Mouse (Mus musculus): ENCODE data around the gene Tbx3. TPM values are rescaled to one million over a fixed set of nuclear protein-coding genes. Genes with fewer than 3 reads are reported as not detected.

The Tbx3 gene
- total RNA-seq, 4 experiments from 2014 or later: 2.2 to 4.8 (median 3.4) TPM

GRCm38 (mm10) chr5:119679614-119680328 is 9.3 kb downstream of the Tbx3 start:
- DNase-seq (ENCODE audit: low spot score in 2 of 2): no peak

GRCm38 (mm10) chr5:119680329-119681010 is 10.0 kb downstream of the Tbx3 start:
- no peak for DNase-seq (ENCODE audit: low spot score in 2 of 2)

GRCm38 (mm10) chr5:119681011-119681832 is 10.8 kb downstream of the Tbx3 start:
- no peak for DNase-seq (ENCODE audit: low spot score in 2 of 2)

GRCm38 (mm10) chr5:119681833-119682210 is 11.4 kb downstream of the Tbx3 start:
- DNase-seq (ENCODE audit: low spot score in 2 of 2): no peak

GRCm38 (mm10) chr5:119682646-119683515 is 12.4 kb downstream of the Tbx3 start:
- no peak for DNase-seq (ENCODE audit: low spot score in 2 of 2)

GRCm38 (mm10) chr5:119683861-119684260 is 13.4 kb downstream of the Tbx3 start:
- DNase-seq (ENCODE audit: low spot score in 2 of 2): no peak

- no peak for DNase-seq (ENCODE audit: low spot score in 2 of 2)
These were observed 14.4 kb downstream of the Tbx3 start for GRCm38 (mm10) chr5:119684701-119685391.

- DNase-seq (ENCODE audit: low spot score in 2 of 2): no peak
These were observed 15.2 kb downstream of the Tbx3 start for GRCm38 (mm10) chr5:119685446-119686198.

GRCm38 (mm10) chr5:119686199-119686964 is 15.9 kb downstream of the Tbx3 start:
- DNase-seq (ENCODE audit: low spot score in 2 of 2): no peak

GRCm38 (mm10) chr5:119687005-119687855 is 16.8 kb downstream of the Tbx3 start:
- DNase-seq (ENCODE audit: low spot score in 2 of 2): no peak

GRCm38 (mm10) chr5:119687856-119688206 is 17.4 kb downstream of the Tbx3 start:
- DNase-seq (ENCODE audit: low spot score in 2 of 2): no peak

GRCm38 (mm10) chr5:119688306-119688705 is 17.8 kb downstream of the Tbx3 start:
- no peak for DNase-seq (ENCODE audit: low spot score in 2 of 2)

GRCm38 (mm10) chr5:119688914-119689420 is 18.5 kb downstream of the Tbx3 start:
- no peak for DNase-seq (ENCODE audit: low spot score in 2 of 2)

- no peak for DNase-seq (ENCODE audit: low spot score in 2 of 2)
These were observed 19.0 kb downstream of the Tbx3 start for GRCm38 (mm10) chr5:119689501-119689900.

- peak in 1 of 2 experiments; percentile 60 for DNase-seq (ENCODE audit: low spot score in 2 of 2)
These were observed 20.6 kb downstream of the Tbx3 start for GRCm38 (mm10) chr5:119691075-119691474.

- DNase-seq (ENCODE audit: low spot score in 2 of 2): no peak
These were observed 22.0 kb downstream of the Tbx3 start for GRCm38 (mm10) chr5:119692425-119692824.

- no peak for DNase-seq (ENCODE audit: low spot score in 2 of 2)
These were observed 24.4 kb downstream of the Tbx3 start for GRCm38 (mm10) chr5:119694914-119695313.

- no peak for DNase-seq (ENCODE audit: low spot score in 2 of 2)
These were observed 32.6 kb downstream of the Tbx3 start for GRCm38 (mm10) chr5:119703031-119703430.

Measured in left cerebral cortex, adult 8-10 months (tissue).